Mouse (Mus musculus): ENCODE measurements around the gene BC028528. TPM values are rescaled to one million over a fixed set of nuclear protein-coding genes. Genes with fewer than 3 reads are reported as not detected.
"Not testable (repeated sequence)": the region's sequence is repeated elsewhere in the genome, so short reads cannot be mapped to it uniquely, and the experiment has no call there.

BC028528 gene
- total RNA-seq, 2 experiments from 2014 or later = 2.2 to 3.0 TPM

DNA sequence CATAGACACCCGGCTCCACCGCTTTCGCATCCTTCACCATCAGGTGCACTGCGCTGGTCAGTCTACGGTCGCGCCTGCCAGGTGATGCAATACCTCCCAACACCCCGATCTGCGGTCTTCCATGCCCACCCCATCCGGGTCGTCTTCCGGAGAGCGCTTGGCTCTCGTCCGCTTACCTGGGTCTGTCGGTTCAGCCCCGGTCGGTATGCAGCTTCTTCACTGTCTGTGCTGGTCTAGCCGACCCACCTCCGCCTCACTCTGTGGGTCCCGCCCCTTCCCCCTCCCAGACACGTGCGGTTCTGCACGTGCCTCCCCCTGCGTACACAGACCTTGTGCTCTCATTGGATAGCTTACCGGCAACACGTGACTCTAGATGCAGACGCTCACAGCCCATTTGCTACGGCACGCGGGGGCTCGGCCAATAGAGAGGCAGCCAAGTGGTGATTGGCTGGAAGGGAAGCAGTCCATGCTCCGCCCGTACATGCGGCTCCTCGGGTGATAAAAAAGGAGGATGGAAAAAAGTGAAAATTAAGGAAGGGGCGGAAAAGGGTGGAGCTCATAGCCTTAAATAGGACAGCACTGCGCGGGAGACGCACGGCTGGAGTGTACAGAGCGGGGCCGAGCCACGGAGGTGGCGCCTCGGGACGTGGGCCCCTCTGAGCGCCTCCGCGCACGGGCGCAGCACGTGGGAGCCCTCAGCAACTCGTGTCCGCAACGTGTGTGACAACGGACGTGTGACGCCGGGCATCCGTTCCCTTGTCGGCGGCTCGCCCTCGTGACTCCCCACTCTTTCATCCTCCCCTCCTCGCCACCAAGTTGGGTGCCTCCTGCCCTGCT lies 9.6 kb downstream of the BC028528 start, which contains the start of gene Ciart:
Gene Ciart, minus strand, starts transcription at position 273 of the 837 bp plus-strand sequence.
- peak; percentile 97 to 98 for DNase-seq (ENCODE audit: low spot score in 2 of 2)

GRCm38 (mm10) chr3:95879063-95879462 lies 12.7 kb downstream of the BC028528 start:
- no peak for DNase-seq (ENCODE audit: low spot score in 2 of 2)

DNA sequence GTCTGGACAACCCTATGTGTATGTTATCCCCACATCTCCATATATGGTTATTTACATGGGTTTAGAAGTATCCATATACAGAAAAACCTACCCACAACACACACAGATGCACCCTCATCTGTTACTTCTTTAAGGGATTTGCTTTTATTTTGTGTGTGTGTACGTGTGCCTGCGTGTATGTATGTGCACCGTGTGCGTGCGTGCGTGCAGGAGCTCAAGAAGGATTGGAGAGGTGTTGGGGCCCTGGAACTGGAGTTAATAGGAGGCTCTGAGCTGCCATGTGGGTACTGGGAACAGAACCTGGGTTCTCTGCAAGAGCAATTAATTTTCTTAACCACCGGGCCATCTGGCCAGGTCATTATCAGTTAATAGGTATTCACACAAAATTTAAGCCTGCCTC lies 19.8 kb downstream of the BC028528 start:
- no peak for DNase-seq (ENCODE audit: low spot score in 2 of 2)

DNA sequence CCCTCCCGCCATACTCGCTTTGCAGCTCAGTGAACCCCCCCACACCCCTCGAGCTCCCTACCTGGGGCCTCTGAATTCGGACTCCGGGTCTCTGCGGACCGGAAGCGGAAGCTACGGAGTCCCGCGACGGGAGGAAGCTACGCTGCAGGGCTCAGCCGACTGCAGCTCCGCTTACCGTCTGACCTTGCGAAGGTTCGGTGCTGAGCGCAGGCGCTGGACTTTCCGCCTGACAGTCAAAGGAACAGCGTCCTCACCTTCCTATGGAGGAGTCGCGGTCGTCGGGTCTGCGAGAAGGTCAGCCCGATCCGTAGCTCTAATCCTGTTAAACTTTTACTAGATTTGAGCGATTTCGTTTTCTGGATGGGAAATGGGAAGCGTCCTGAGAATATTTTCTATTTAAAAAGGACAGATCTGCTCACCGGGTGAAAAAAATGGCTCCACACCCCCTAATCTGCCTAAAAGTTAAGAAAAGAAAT lies 20.4 kb downstream of the BC028528 start, which contains the start of gene Mrps21:
Gene Mrps21, minus strand, starts transcription at position 128 of the 476 bp plus-strand sequence.
- DNase-seq (ENCODE audit: low spot score in 2 of 2) = peak; percentile 84 to 88

DNA sequence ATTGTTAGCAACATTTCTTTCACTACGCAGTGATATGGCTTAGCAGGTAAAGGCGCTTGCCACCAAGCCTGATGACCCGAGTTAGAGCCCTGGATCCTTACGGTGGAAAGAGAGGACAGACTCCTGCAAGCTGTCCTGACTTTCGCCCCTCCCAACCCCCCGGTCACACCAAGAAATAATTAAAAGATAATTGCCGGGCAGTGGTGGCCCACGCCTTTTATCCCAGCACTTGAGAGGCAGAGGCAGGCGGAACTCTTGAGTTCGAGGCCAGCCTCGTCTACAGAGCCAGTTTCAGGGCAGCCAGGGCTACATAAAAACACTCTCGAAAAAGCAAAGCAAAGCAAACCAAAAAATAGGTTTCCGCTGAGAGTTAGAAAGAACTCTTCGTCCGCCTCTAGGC lies 20.8 kb downstream of the BC028528 start:
- no peak for DNase-seq (ENCODE audit: low spot score in 2 of 2)

DNA sequence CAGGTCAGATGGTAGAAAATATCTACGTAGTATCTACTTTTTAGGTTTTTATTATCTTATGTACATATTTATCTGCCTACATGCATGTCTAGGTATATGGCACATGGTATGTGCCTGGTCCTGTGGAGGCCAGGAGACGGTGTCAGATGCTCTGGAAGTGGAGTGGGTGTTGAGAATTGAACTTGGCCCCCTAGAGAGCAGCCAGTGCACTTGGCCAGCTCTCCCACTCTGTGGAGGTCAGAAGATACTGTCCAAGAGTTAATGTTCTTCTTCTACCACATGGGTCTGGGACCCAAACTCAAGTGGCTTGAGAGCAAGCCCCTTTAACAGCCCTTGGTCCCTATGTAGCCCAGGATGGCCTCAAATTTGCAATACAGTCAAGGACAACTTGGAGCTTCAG lies 24.4 kb downstream of the BC028528 start:
- DNase-seq (ENCODE audit: low spot score in 2 of 2) = no peak

GRCm38 (mm10) chr3:95866071-95866470 lies 25.7 kb downstream of the BC028528 start:
- DNase-seq (ENCODE audit: low spot score in 2 of 2) = no peak

DNA sequence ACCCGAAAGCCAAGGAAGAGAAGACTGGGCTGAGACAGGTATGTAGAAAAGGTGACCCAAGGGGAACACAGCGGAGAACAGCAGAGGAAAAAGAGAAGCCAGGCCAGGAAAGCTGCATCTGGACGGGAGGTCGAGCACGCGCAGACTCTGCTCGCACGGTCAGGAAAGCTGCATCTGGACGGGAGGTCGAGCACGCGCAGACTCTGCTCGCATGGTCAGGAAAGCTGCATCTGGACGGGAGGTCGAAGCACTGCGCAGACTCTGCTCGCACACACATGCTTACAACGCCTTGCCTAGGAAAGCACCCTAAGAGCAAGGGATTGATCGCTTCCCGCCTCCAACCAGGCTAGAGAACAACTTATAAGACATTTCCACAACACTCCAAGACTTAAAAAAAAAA lies 26.2 kb downstream of the BC028528 start:
- DNase-seq (ENCODE audit: low spot score in 2 of 2) = no peak

DNA sequence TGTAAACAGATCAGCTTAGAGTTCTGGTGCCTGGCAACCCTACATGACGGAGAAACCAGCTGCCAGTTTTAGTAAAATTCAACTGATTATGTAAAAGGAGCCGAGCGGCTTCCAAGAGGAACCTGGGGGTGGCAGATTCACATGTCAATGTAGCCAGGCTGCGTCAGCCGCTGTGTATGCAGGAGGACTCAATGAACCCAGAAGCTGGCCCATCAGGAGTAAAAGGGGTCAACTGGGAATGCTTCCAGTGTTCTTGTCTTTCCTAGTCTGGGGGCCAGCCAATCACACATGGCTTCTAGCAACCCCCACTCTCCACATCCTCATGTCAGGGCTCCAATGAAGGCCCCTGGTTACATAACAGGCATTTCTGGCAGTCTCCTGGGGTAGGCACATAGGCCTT lies 26.8 kb downstream of the BC028528 start:
- peak; percentile 80 to 92 for DNase-seq (ENCODE audit: low spot score in 2 of 2)

DNA sequence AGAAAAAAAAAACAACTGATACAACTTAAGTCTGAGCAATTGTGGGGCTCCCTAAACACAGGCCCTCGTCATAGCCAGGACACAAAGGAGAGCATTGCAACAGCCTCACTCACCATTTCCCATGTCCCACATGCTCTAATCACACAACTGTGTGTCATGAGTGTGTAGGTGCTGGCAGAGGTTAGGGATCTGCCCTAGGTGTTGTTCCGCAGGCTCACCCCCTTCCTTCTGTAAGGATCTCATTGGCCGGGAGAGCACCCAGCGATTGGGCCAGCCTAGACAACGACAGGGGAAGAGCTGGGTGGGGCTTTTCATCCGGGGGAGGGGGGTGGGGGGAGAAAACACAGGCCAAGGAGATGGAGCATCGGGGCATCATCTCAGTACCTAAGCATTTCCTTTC lies 28.2 kb downstream of the BC028528 start:
- no peak for DNase-seq (ENCODE audit: low spot score in 2 of 2)

DNA sequence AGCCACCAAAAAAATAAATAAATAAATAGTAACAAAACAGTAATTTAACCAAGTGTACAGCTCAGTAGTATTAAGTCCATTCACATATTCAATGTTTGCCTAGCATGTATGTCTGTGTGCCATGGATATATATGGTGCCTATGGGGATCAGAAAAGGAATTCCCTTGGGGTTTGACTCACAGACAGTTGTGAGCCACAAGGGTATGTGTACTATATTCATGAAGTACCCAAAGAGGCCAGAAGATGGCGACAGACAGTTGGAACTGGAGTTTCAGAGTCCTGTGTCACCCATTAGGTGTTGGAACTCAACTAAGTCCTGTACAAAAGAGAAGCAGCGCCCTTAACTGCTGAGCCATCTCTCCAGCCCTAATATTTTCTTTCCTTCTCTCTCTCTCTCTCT lies 30.0 kb downstream of the BC028528 start:
- DNase-seq (ENCODE audit: low spot score in 2 of 2) = peak in 1 of 2 experiments; percentile 90

GRCm38 (mm10) chr3:95861216-95861615 lies 30.6 kb downstream of the BC028528 start:
- DNase-seq (ENCODE audit: low spot score in 2 of 2) = no peak

GRCm38 (mm10) chr3:95860323-95860722 lies 31.5 kb downstream of the BC028528 start:
- no peak for DNase-seq (ENCODE audit: low spot score in 2 of 2)

- DNase-seq (ENCODE audit: low spot score in 2 of 2) = not testable (repeated sequence)
Observed at GRCm38 (mm10) chr3:95858278-95858677, 33.5 kb downstream of the BC028528 start.

DNA sequence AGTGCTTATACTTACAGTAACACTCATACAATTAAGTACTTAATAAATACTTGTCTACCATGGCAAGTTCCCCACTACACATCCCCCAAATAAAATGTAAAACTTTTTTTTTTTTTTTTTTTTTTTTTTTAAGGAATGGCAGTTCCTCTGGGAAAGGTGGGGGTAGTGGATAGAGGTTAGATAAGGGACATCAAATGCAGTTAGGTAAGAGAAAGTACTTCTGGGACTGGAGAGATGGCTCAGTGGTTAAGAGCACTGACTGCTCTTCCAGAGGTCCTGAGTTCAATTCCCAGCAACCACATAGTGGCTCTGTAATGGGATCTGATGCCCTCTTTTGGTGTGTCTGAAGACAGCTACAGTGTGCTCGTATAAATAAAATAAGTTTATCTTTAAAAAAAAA lies 34.8 kb downstream of the BC028528 start:
- DNase-seq (ENCODE audit: low spot score in 2 of 2) = not testable (repeated sequence)

- no peak for DNase-seq (ENCODE audit: low spot score in 2 of 2)
Observed at GRCm38 (mm10) chr3:95856115-95856514, 35.7 kb downstream of the BC028528 start.

- peak; percentile 93 to 97 for DNase-seq (ENCODE audit: low spot score in 2 of 2)
Observed at GRCm38 (mm10) chr3:95855502-95856089, 36.2 kb downstream of the BC028528 start, which contains the start of gene Prpf3. TSS of gene Prpf3 (minus strand) at chr3:95855885.

DNA sequence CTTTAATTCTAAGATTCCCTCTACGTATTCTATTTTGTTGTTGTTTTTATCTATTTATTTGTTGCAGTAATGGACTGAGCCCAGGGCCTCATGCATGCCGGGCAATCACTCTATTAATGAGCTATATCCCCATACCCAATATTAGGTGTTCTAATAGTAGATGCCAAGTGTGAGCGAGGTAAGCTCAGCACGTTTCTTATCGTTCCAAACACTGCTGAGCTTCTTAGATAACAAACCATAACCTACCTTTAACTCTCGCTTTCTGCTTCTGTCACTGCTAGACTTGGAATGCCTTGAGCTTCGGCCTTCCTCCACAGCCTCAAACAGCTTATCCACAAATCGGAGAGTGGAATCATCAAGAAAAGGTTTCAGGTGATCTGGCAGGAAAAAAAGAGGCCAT lies 40.5 kb downstream of the BC028528 start:
- DNase-seq (ENCODE audit: low spot score in 2 of 2) = no peak

- no peak for DNase-seq (ENCODE audit: low spot score in 2 of 2)
Observed at GRCm38 (mm10) chr3:95850611-95851010, 41.2 kb downstream of the BC028528 start.

DNA sequence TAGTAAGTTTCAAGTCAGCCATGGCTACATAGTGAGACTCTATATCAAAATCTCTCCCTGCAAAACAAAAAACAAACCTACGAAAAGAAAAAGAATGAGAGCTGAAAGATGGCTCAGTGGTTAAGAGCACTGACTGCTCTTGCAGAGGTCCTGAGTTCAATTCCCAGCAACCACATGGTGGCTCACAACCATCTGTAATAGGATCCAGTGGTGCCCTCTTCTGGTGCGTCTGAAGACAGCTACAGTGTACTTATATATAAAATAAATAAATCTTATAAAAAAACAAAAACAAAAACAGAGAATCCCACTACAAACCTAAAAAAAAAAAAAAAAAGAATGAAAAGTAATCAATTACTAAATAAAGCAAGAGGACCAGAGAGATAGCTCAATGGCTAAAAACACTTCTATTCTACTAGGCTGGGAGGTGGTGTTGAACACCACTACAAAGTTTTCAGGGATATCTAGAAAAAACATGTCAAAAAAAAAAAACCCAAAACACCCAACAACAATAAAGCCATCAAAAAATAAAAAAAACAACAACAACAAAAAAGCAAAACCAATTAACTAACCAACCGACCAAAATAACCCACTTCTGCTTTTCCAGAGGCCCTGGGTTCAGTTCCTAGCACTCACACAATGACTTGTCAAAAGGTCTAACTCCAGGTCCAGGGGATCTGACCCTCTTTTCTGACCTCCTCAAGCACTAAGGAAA lies 49.1 kb downstream of the BC028528 start:
- DNase-seq (ENCODE audit: low spot score in 2 of 2) = no peak

GRCm38 (mm10) chr3:95839250-95839649 lies 52.6 kb downstream of the BC028528 start:
- no peak for DNase-seq (ENCODE audit: low spot score in 2 of 2)
